Mouse (Mus musculus) hindbrain, postnatal 0 days (tissue): Measurements from ENCODE around the gene Gm20388. TPM values are rescaled to one million over a fixed set of nuclear protein-coding genes. Genes with fewer than 3 reads are reported as not detected.
A peak's percentile ranks its signal among the peaks of the same experiment; 100 is the strongest.

ENCODE experiments used
- ATAC-seq: fragments of 200-750 bp; cut with Nextera tagmentation; 2 replicates; pipeline ENCODE4 v1.8.0; 2017; ENCODE audit warnings: mild to moderate bottlenecking, moderate TSS enrichment, moderate library complexity
- DNase-seq: peaks from one replicate; pipeline ENCODE4 v3.0.0-alpha.2; 2015; ENCODE audit warnings: low spot score
- H3K27ac ChIP-seq: fragments of 300-500 bp; sonication (generic); 2 replicates; pipeline ENCODE4 v1.5.1; 2014; ENCODE audit warnings: mild to moderate bottlenecking
- H3K27me3 ChIP-seq: fragments of 300-500 bp; sonication (generic); 2 replicates; pipeline ENCODE4 v1.6.1; 2014; ENCODE audit warnings: low read length, mixed read lengths; ENCODE audit not compliant: insufficient read depth
- H3K36me3 ChIP-seq: fragments of 300-500 bp; sonication (generic); 2 replicates; pipeline ENCODE4 v1.6.1; 2014; ENCODE audit warnings: low read length, mixed read lengths; ENCODE audit not compliant: insufficient read depth
- H3K4me1 ChIP-seq: fragments of 300-500 bp; sonication (generic); 2 replicates; pipeline ENCODE4 v1.6.1; 2014; ENCODE audit warnings: antibody characterized with exemption, low read length, mixed read lengths; ENCODE audit not compliant: insufficient read depth
- H3K4me2 ChIP-seq: fragments of 300-500 bp; sonication (generic); 2 replicates; pipeline ENCODE4 v1.6.1; 2014; ENCODE audit warnings: low read depth, mild to moderate bottlenecking, low read length, moderate library complexity, mixed read lengths
- H3K4me3 ChIP-seq: fragments of 300-500 bp; sonication (generic); 2 replicates; pipeline ENCODE4 v1.5.1; 2014; ENCODE audit warnings: low read length
- H3K9ac ChIP-seq: fragments of 300-500 bp; sonication (generic); replicated peaks from 2 replicates; pipeline ENCODE4 v1.6.1; 2014; ENCODE audit warnings: mild to moderate bottlenecking, low read length, moderate library complexity, mixed read lengths
- H3K9me3 ChIP-seq: fragments of 300-500 bp; sonication (generic); 2 replicates; pipeline ENCODE4 v1.6.1; 2016; ENCODE audit warnings: low read length, mixed read lengths
- CTCF ChIP-seq: IDR thresholded peaks from 2 replicates; pipeline ENCODE4 v1.5.1; 2016; ENCODE audit warnings: antibody characterized with exemption, control low read depth, low read depth
- WGBS: fragments of 180-500 bp; shearing (Covaris S2); extraction: QIAGEN DNeasy Blood & Tissue Kit; methylation state at CpG from one replicate; pipeline ENCODE4 v1.1.7; 2014; 5-methylcytosine and 5-hydroxymethylcytosine counted together
- polyA plus RNA-seq: library from polyadenylated mRNA; unstranded; fragments of >200 nt; fragmentation: Nextera tagmentation; extraction: Ambion mirVana; gene quantifications from 2 replicates; pipeline ENCODE4 v1.2.1, GENCODE M21; 2015
- total RNA-seq: library from RNA; depleted of rRNA; stranded (reverse); fragments of >200 nt; gene quantifications from 2 replicates; pipeline ENCODE4 v1.2.3, GENCODE M21; 2014

The Gm20388 gene
- total and polyA plus RNA-seq, 2 experiments from 2014 or later, result 71.3 TPM; not detected in 1

GRCm38 (mm10) chr8:124044421-124044820, 4133.8 kb downstream of the Gm20388 start:
- WGBS, result 92% methylated on average over 5 of the region's 5 CpGs

GRCm38 (mm10) chr8:124044931-124045330, 4134.3 kb downstream of the Gm20388 start:
- Histone ChIP-seq H3K4me1 (no peaks in the 10 kb centered on the region), H3K36me3 (peaks cover 34% of the 10 kb centered on the region), H3K4me2 (no peak overlapping the region), H3K9ac (no peak overlapping the region), H3K4me3 (no peak overlapping the region), H3K9me3 (no peaks in the 10 kb centered on the region), H3K27me3 (no peaks in the 10 kb centered on the region), H3K27ac (no peak overlapping the region)
- TF ChIP-seq CTCF, result no peak
- 95% methylated on average over 12 of the region's 12 CpGs for WGBS
- no peak for DNase-seq
- ATAC-seq, result no peak

More at GRCm38 (mm10) chr8:124044421-124044820, 4133.8 kb downstream of the Gm20388 start:
- DNase-seq (no peak), ATAC-seq (no peak)
- H3K9me3 ChIP-seq, result no peaks in the 10 kb centered on the region
- H3K36me3 ChIP-seq, result peaks cover 39% of the 10 kb centered on the region
- no peak overlapping the region for H3K9ac ChIP-seq
- no peak overlapping the region for H3K4me2 ChIP-seq
- TF ChIP-seq CTCF, result no peak
- no peak overlapping the region for H3K4me3 ChIP-seq
- H3K27me3 ChIP-seq, result no peaks in the 10 kb centered on the region
- no peaks in the 10 kb centered on the region for H3K4me1 ChIP-seq
- no peak overlapping the region for H3K27ac ChIP-seq

- ATAC-seq (no peak), DNase-seq (no peak)
- H3K9ac ChIP-seq, result no peak overlapping the region
- no peaks in the 10 kb centered on the region for H3K4me1 ChIP-seq
- no peaks in the 10 kb centered on the region for H3K9me3 ChIP-seq
- H3K4me2 ChIP-seq, result no peak overlapping the region
- H3K36me3 ChIP-seq, result peaks cover 29% of the 10 kb centered on the region
- TF ChIP-seq CTCF, result no peak
- H3K4me3 ChIP-seq, result no peak overlapping the region
- no peaks in the 10 kb centered on the region for H3K27me3 ChIP-seq
- WGBS, result 89% methylated on average over 8 of the region's 8 CpGs
- no peak overlapping the region for H3K27ac ChIP-seq
Observed at GRCm38 (mm10) chr8:124045856-124046255, 4135.2 kb downstream of the Gm20388 start.

GRCm38 (mm10) chr8:124052110-124052509, 4141.5 kb downstream of the Gm20388 start:
- ATAC-seq, result peak; percentile 70
- Histone ChIP-seq H3K36me3 (peaks cover 8% of the 10 kb centered on the region), H3K4me2 (no peak overlapping the region)

GRCm38 (mm10) chr8:124052568-124052967, 4141.9 kb downstream of the Gm20388 start:
- H3K27ac ChIP-seq, result no peak overlapping the region
- H3K4me2 ChIP-seq, result no peak overlapping the region
- H3K4me1 ChIP-seq, result no peaks in the 10 kb centered on the region
- H3K36me3 ChIP-seq, result peaks cover 4% of the 10 kb centered on the region
- ATAC-seq (no peak), DNase-seq (no peak)
- 89% methylated on average over 4 of the region's 4 CpGs for WGBS
- no peak overlapping the region for H3K4me3 ChIP-seq
- H3K9ac ChIP-seq, result no peak overlapping the region
- H3K27me3 ChIP-seq, result no peaks in the 10 kb centered on the region
- TF ChIP-seq CTCF, result no peak
- H3K9me3 ChIP-seq, result no peaks in the 10 kb centered on the region

More at GRCm38 (mm10) chr8:124052110-124052509, 4141.5 kb downstream of the Gm20388 start:
- Histone ChIP-seq H3K4me1 (no peaks in the 10 kb centered on the region), H3K27me3 (no peaks in the 10 kb centered on the region), H3K4me3 (no peak overlapping the region), H3K9ac (no peak overlapping the region), H3K9me3 (no peaks in the 10 kb centered on the region), H3K27ac (no peak overlapping the region)
- DNase-seq, result peak; percentile 80
- peak; percentile 100 for TF ChIP-seq CTCF
- WGBS, result 10% methylated on average over 3 of the region's 3 CpGs

GRCm38 (mm10) chr8:124056832-124057655, 4146.4 kb downstream of the Gm20388 start:
- Histone ChIP-seq H3K9me3 (no peaks in the 10 kb centered on the region), H3K4me2 (no peak overlapping the region), H3K9ac (no peak overlapping the region), H3K27me3 (no peaks in the 10 kb centered on the region), H3K36me3 (no peaks in the 10 kb centered on the region), H3K4me1 (no peaks in the 10 kb centered on the region), H3K4me3 (no peak overlapping the region), H3K27ac (no peak overlapping the region)
- WGBS, result 81% methylated on average over 11 of the region's 11 CpGs
- DNase-seq, result no peak
- ATAC-seq, result no peak
- no peak for TF ChIP-seq CTCF
